ENCODE assay signal across 9 mouse cellular contexts in genomic region chr6:42324067-42324481, GRCm38 (mm10). TPM values are rescaled to one million over a fixed set of nuclear protein-coding genes. Genes with fewer than 3 reads are reported as not detected.
DNase-seq lines count a peak whose midpoint lies in the region; ATAC-seq and TF ChIP-seq lines count a peak whose summit lies in the region.
"Had no signal": no experiment of that assay in that cellular context is flagged by ENCODE, and none has a peak within 500 bp of the region (broad histone marks: within the 10 kb centered on the region; RNA-seq: fewer than 3 reads in every experiment).

No protein-coding gene starts in this region.

- 2% methylated on average over 23 of the region's 32 CpGs for WGBS in heart, postnatal 0 days
- under 1% methylated on average over 17 of the region's 32 CpGs for WGBS in liver, embryonic 12.5 days (ENCODE audit: insufficient replicate concordance)

- no peak for TF ChIP-seq EP300 in heart, postnatal 0 days (IDR thresholded peaks at IDR 0.05; ENCODE audit: low read depth)

- peak; percentile 23 for DNase-seq in gastrocnemius, postnatal 14 days
- DNase-seq in gastrocnemius, postnatal 36 days, result no peak
- DNase-seq in embryo, embryonic 10.5 days (ENCODE audit: low spot score), result peak; percentile 57
- no peak for DNase-seq in heart, postnatal 0 days (ENCODE audit: low spot score)
- peak; percentile 63 for DNase-seq in retina, postnatal 1 day
- no peak for DNase-seq in adipocyte (ENCODE audit: low spot score)

- H3K9me3 ChIP-seq in E14TG2a.4 (ENCODE audit: low read length), result no peaks in the 10 kb centered on the region
- no peaks in the 10 kb centered on the region for H3K9me3 ChIP-seq in heart, postnatal 0 days (replicated peaks; ENCODE audit: control insufficient read depth, low read length)
- no peaks in the 10 kb centered on the region for H3K9me3 ChIP-seq in liver, embryonic 12.5 days (replicated peaks)

- no peak for TF ChIP-seq CTCF in E14TG2a.4 (conservative IDR thresholded peaks at IDR 0.05; ENCODE audit: low read length)
- TF ChIP-seq CTCF in heart, postnatal 0 days (IDR thresholded peaks at IDR 0.05; ENCODE audit: low read depth), result no peak

- H3K36me3 ChIP-seq in E14TG2a.4 (ENCODE audit: insufficient read depth, low read length), result no peaks in the 10 kb centered on the region
- no peaks in the 10 kb centered on the region for H3K36me3 ChIP-seq in heart, postnatal 0 days (replicated peaks; ENCODE audit: control insufficient read depth, insufficient read depth, low read length)
- no peaks in the 10 kb centered on the region for H3K36me3 ChIP-seq in liver, embryonic 12.5 days

- peak overlapping the region; percentile 93 for H3K4me2 ChIP-seq in heart, postnatal 0 days (ENCODE audit: low read depth, low read length)
- H3K4me2 ChIP-seq in liver, embryonic 12.5 days, result peak overlapping the region; percentile 78

- H3K27ac ChIP-seq in heart, postnatal 0 days (ENCODE audit: low read depth), result no peak overlapping the region
- no peak overlapping the region for H3K27ac ChIP-seq in liver, embryonic 12.5 days

- peak overlapping the region; percentile 17 for H3K9ac ChIP-seq in heart, postnatal 0 days (replicated peaks; ENCODE audit: low read depth, low read length)
- no peak overlapping the region for H3K9ac ChIP-seq in liver, embryonic 12.5 days

- ATAC-seq in heart, postnatal 0 days (ENCODE audit: insufficient read depth, low read depth), result peak; percentile 42
- 0 out of 2 replicates have a peak, but pooled peaks have one; percentile 29 for ATAC-seq in liver, embryonic 12.5 days

- H3K27me3 ChIP-seq in E14TG2a.4 (ENCODE audit: insufficient read depth, low read length), result peaks cover 80% of the 10 kb centered on the region
- H3K27me3 ChIP-seq in heart, postnatal 0 days (ENCODE audit: control insufficient read depth, insufficient read depth, low read length), result peaks cover 37% of the 10 kb centered on the region
- H3K27me3 ChIP-seq in liver, embryonic 12.5 days (replicated peaks), result peaks cover 65% of the 10 kb centered on the region

- peaks cover 23% of the 10 kb centered on the region for H3K4me1 ChIP-seq in E14TG2a.4 (replicated peaks; ENCODE audit: low read depth, low read length)
- peaks cover 11% of the 10 kb centered on the region; the same call in 1 of the 2 replicates for H3K4me1 ChIP-seq in heart, postnatal 0 days (ENCODE audit: control insufficient read depth, insufficient read depth)
- H3K4me1 ChIP-seq in liver, embryonic 12.5 days, result peaks cover 27% of the 10 kb centered on the region

- intact Hi-C loops in gastrocnemius, postnatal 14 days (cut with DNase I; ENCODE audit: low total_unique reads), result loop anchor here (10.0 kb wide), 1 partner anchor 99 kb away; no protein-coding TSS in a partner anchor
- intact Hi-C loops in gastrocnemius, postnatal 36 days (cut with DNase I), result no loop called here

- peak overlapping the region; percentile 84 for H3K4me3 ChIP-seq in E14TG2a.4 (replicated peaks; ENCODE audit: low read length)
- H3K4me3 ChIP-seq in heart, postnatal 0 days (ENCODE audit: low read depth, low read length), result peak overlapping the region; percentile 62
- peak overlapping the region; percentile 56 for H3K4me3 ChIP-seq in liver, embryonic 12.5 days

RNA-seq across cellular contexts. Expression of gene Fam131b, which starts 0.4 kb away (rescaled TPM):
- under 1 TPM; 0.60 to 0.80 TPM for total RNA-seq in gastrocnemius, postnatal 14 days (2021)
- under 1 TPM; 0.25 to 0.26 TPM for total RNA-seq in gastrocnemius, postnatal 36 days (2021)
- 0.88 and 1.4 TPM in 2 replicates for total RNA-seq in heart, postnatal 0 days (2014; rRNA removed; ENCODE audit: low replicate concordance)
- polyA plus RNA-seq in heart, postnatal 0 days (2015; fragmentation: Nextera tagmentation; extraction: Ambion mirVana), result 0.08 TPM in 2 replicates
- polyA plus RNA-seq in liver, embryonic 12.5 days (2016; fragmentation: Nextera tagmentation; extraction: Ambion mirVana), result not detected in 2 replicates
- total RNA-seq: MEL had no signal

RNA-seq across cellular contexts. Expression of gene Zyx, which starts 25.4 kb away (rescaled TPM):
- 10 to 100 TPM; 35.2 to 40.9 TPM for total RNA-seq in gastrocnemius, postnatal 14 days (2021)
- 10 to 100 TPM; 21.9 to 26.6 TPM for total RNA-seq in gastrocnemius, postnatal 36 days (2021)
- total RNA-seq in heart, postnatal 0 days (2014; rRNA removed; ENCODE audit: low replicate concordance), result 96.2 and 140 TPM in 2 replicates
- 86.4 and 89.9 TPM in 2 replicates for polyA plus RNA-seq in heart, postnatal 0 days (2015; fragmentation: Nextera tagmentation; extraction: Ambion mirVana)
- 66.3 and 66.5 TPM in 2 replicates for polyA plus RNA-seq in liver, embryonic 12.5 days (2016; fragmentation: Nextera tagmentation; extraction: Ambion mirVana)

RNA-seq across cellular contexts. Expression of gene Clcn1, which starts 37.6 kb away (rescaled TPM):
- 10 to 100 TPM; 91.9 to 94.4 TPM for total RNA-seq in gastrocnemius, postnatal 14 days (2021)
- total RNA-seq in gastrocnemius, postnatal 36 days (2021), result 100 to 1,000 TPM; 134 to 146 TPM
- 0.04 TPM in 1 of 2 replicates, not detected in the other for total RNA-seq in heart, postnatal 0 days (2014; rRNA removed; ENCODE audit: low replicate concordance)
- 0.44 and 0.64 TPM in 2 replicates for polyA plus RNA-seq in heart, postnatal 0 days (2015; fragmentation: Nextera tagmentation; extraction: Ambion mirVana)
- polyA plus RNA-seq in liver, embryonic 12.5 days (2016; fragmentation: Nextera tagmentation; extraction: Ambion mirVana), result 0.12 TPM in 1 of 2 replicates, not detected in the other

RNA-seq across cellular contexts. Expression of gene Epha1, which starts 49.0 kb away (rescaled TPM):
- under 1 TPM; 0.07 to 0.21 TPM for total RNA-seq in gastrocnemius, postnatal 14 days (2021)
- total RNA-seq in gastrocnemius, postnatal 36 days (2021), result under 1 TPM in 1 of 2 experiments, not detected in 1; 0.10 TPM
- total RNA-seq in heart, postnatal 0 days (2014; rRNA removed; ENCODE audit: low replicate concordance), result 0.35 TPM in 1 of 2 replicates, not detected in the other
- 0.33 and 0.48 TPM in 2 replicates for polyA plus RNA-seq in heart, postnatal 0 days (2015; fragmentation: Nextera tagmentation; extraction: Ambion mirVana)
- 2.6 and 3.4 TPM in 2 replicates for polyA plus RNA-seq in liver, embryonic 12.5 days (2016; fragmentation: Nextera tagmentation; extraction: Ambion mirVana)
- total RNA-seq: MEL had no signal

RNA-seq across cellular contexts. Expression of gene Casp2, which starts 59.3 kb away (rescaled TPM):
- 1 to 10 TPM; 6.7 to 7.6 TPM for total RNA-seq in gastrocnemius, postnatal 14 days (2021)
- 1 to 10 TPM; 5.3 to 5.5 TPM for total RNA-seq in gastrocnemius, postnatal 36 days (2021)
- total RNA-seq in heart, postnatal 0 days (2014; rRNA removed; ENCODE audit: low replicate concordance), result 25.8 and 39.6 TPM in 2 replicates
- polyA plus RNA-seq in heart, postnatal 0 days (2015; fragmentation: Nextera tagmentation; extraction: Ambion mirVana), result 14.9 and 15.2 TPM in 2 replicates
- 34.4 and 36.0 TPM in 2 replicates for polyA plus RNA-seq in liver, embryonic 12.5 days (2016; fragmentation: Nextera tagmentation; extraction: Ambion mirVana)

Comparison
In these comparisons a context has a peak if more than half of its experiments do, and no peak if none do; other contexts are left out.
1. DNase-seq: peak in gastrocnemius, postnatal 14 days (single experiment), embryo, embryonic 10.5 days (single experiment) and retina, postnatal 1 day (single experiment); none in gastrocnemius, postnatal 36 days (0 of 2), heart, postnatal 0 days (single experiment) and adipocyte (single experiment).
2. RNA of gene Clcn1, which starts 37.6 kb away (total RNA-seq): 134 to 146 TPM in gastrocnemius, postnatal 36 days and 91.9 to 94.4 TPM in gastrocnemius, postnatal 14 days; 0.04 TPM in heart, postnatal 0 days; every median in the first group is over 10 times any median in the second.
3. Peak in every context shown above with its lines, with median percentiles within 50 percentile points of each other: H3K4me3 ChIP-seq.